Mouse (Mus musculus): ENCODE data around the gene Bcl2l11. TPM values are rescaled to one million over a fixed set of nuclear protein-coding genes. Genes with fewer than 3 reads are reported as not detected.

Bcl2l11 gene
- polyA plus RNA-seq, 1 experiment, result 75.5 TPM

DNA sequence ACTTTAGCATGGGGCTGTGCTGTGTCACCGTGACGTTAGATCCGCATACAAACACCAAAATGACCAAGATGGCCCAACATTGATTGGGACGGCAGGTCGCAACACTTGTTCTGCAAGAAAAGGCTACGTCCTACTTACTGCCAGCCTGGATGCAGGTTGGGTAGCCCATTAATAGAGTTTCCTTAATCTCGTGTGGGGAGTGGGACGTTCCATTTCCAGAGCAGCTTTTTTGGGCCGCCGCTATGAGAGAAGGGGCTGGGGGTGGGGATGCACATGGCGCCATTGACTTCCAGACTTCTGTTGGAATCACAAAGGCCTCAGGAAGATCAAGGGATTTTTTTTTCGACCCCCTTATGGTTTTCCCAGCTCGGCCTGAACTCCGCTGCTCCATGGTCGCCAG, 1.1 kb upstream of the Bcl2l11 start:
- Histone ChIP-seq H3K9me3 (replicated peaks; ENCODE audit: control insufficient read depth, insufficient read depth, low read length, poor library complexity, severe bottlenecking) (no peaks in the 10 kb centered on the region), H3K4me1 (ENCODE audit: control insufficient read depth, insufficient read depth, low read length) (peaks cover 4% of the 10 kb centered on the region), H3K9ac (ENCODE audit: low read depth, poor library complexity, severe bottlenecking) (peak overlapping the region; percentile 38), H3K36me3 (ENCODE audit: control insufficient read depth, insufficient read depth, low read length, poor library complexity, severe bottlenecking) (peaks cover 7% of the 10 kb centered on the region), H3K27ac (ENCODE audit: insufficient read depth, low read length) (no peak overlapping the region), H3K27me3 (ENCODE audit: control insufficient read depth, insufficient read depth, low read length, poor library complexity, severe bottlenecking) (no peaks in the 10 kb centered on the region), H3K4me3 (ENCODE audit: low read depth, low read length) (peak overlapping the region; percentile 76)
- no peak for TF ChIP-seq CTCF (IDR thresholded peaks at IDR 0.05; ENCODE audit: low read depth, low read length)
- no peak for TF ChIP-seq EP300 (IDR thresholded peaks at IDR 0.05; ENCODE audit: insufficient read depth, low read depth, low read length)
- no peak for TF ChIP-seq POLR2A (IDR thresholded peaks at IDR 0.05; ENCODE audit: insufficient read depth, low read length)

DNA sequence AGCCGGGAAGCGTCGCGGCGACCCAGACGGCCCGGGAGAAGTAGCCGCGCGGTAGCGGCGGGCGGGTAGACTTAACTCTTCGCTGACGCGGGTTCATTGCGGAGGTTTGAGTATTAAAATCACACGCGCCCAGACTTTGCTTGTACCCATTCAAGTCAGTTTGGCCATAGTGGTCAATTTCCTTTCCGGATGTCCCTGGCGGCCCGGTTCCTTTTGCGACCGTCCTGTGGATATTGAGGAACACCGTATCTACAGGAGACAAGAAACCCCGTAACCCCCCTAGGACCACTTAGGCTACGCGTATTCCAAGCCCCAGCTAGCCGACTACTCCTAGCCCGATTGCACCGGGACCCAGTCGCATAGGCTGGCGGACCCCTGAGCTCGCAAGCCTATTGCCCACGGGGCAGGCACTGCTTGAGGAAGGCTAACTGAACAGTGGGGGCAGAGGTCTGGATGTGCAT, 783 bp downstream of the Bcl2l11 start:
- H3K9ac ChIP-seq (ENCODE audit: low read depth, poor library complexity, severe bottlenecking), result peak overlapping the region; percentile 77
- H3K4me3 ChIP-seq (ENCODE audit: low read depth, low read length), result peak overlapping the region; percentile 91
- H3K27me3 ChIP-seq (ENCODE audit: control insufficient read depth, insufficient read depth, low read length, poor library complexity, severe bottlenecking), result no peaks in the 10 kb centered on the region
- TF ChIP-seq CTCF (IDR thresholded peaks at IDR 0.05; ENCODE audit: low read depth, low read length), result no peak
- no peak for TF ChIP-seq EP300 (IDR thresholded peaks at IDR 0.05; ENCODE audit: insufficient read depth, low read depth, low read length)
- TF ChIP-seq POLR2A (IDR thresholded peaks at IDR 0.05; ENCODE audit: insufficient read depth, low read length), result no peak
- H3K27ac ChIP-seq (ENCODE audit: insufficient read depth, low read length), result no peak overlapping the region
- H3K36me3 ChIP-seq (ENCODE audit: control insufficient read depth, insufficient read depth, low read length, poor library complexity, severe bottlenecking), result peaks cover 24% of the 10 kb centered on the region
- peaks cover 5% of the 10 kb centered on the region for H3K4me1 ChIP-seq (ENCODE audit: control insufficient read depth, insufficient read depth, low read length)
- no peaks in the 10 kb centered on the region for H3K9me3 ChIP-seq (replicated peaks; ENCODE audit: control insufficient read depth, insufficient read depth, low read length, poor library complexity, severe bottlenecking)

DNA sequence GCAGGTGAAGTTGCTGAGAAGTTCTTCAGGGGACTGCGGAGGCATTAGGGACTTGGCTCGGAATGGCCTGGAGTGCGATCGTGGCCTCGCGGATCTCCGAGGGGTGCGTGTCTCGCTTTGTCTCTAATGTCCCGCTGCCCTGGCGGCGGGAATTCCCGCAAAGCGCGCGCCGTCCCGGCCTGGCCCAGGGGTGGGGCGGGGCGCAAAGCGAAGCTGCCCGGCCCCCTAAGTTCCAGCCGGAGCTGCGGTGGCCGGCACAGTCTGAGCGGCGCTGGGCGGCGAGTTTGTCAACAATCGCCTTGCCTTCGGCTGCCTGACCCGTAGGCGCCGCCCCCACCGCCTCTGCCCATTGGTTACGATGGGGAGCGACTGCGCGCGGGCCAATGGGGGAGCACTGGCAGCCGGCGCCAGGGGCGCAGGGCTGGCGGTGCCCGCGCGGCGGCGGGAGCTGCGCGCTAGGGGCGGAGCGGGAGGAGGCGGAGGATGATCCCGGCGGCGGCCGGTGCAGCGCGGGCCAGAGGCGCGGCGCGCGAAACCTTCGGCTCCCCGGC, 1.4 kb downstream of the Bcl2l11 start:
- H3K27ac ChIP-seq (ENCODE audit: insufficient read depth, low read length), result no peak overlapping the region
- no peaks in the 10 kb centered on the region for H3K9me3 ChIP-seq (replicated peaks; ENCODE audit: control insufficient read depth, insufficient read depth, low read length, poor library complexity, severe bottlenecking)
- peak overlapping the region; percentile 77 for H3K9ac ChIP-seq (ENCODE audit: low read depth, poor library complexity, severe bottlenecking)
- H3K27me3 ChIP-seq (ENCODE audit: control insufficient read depth, insufficient read depth, low read length, poor library complexity, severe bottlenecking), result no peaks in the 10 kb centered on the region
- H3K36me3 ChIP-seq (ENCODE audit: control insufficient read depth, insufficient read depth, low read length, poor library complexity, severe bottlenecking), result peaks cover 27% of the 10 kb centered on the region
- peak overlapping the region; percentile 91 for H3K4me3 ChIP-seq (ENCODE audit: low read depth, low read length)
- no peak for TF ChIP-seq CTCF (IDR thresholded peaks at IDR 0.05; ENCODE audit: low read depth, low read length)
- no peak for TF ChIP-seq EP300 (IDR thresholded peaks at IDR 0.05; ENCODE audit: insufficient read depth, low read depth, low read length)
- TF ChIP-seq POLR2A (IDR thresholded peaks at IDR 0.05; ENCODE audit: insufficient read depth, low read length), result no peak
- peaks cover 5% of the 10 kb centered on the region for H3K4me1 ChIP-seq (ENCODE audit: control insufficient read depth, insufficient read depth, low read length)

GRCm38 (mm10) chr2:128127691-128128292, 2.0 kb downstream of the Bcl2l11 start:
- H3K4me3 ChIP-seq (ENCODE audit: low read depth, low read length), result peak overlapping the region; percentile 68
- peaks cover 30% of the 10 kb centered on the region for H3K36me3 ChIP-seq (ENCODE audit: control insufficient read depth, insufficient read depth, low read length, poor library complexity, severe bottlenecking)
- H3K4me1 ChIP-seq (ENCODE audit: control insufficient read depth, insufficient read depth, low read length), result peaks cover 5% of the 10 kb centered on the region
- no peak for TF ChIP-seq POLR2A (IDR thresholded peaks at IDR 0.05; ENCODE audit: insufficient read depth, low read length)
- no peak for TF ChIP-seq EP300 (IDR thresholded peaks at IDR 0.05; ENCODE audit: insufficient read depth, low read depth, low read length)
- TF ChIP-seq CTCF (IDR thresholded peaks at IDR 0.05; ENCODE audit: low read depth, low read length), result no peak
- H3K9ac ChIP-seq (ENCODE audit: low read depth, poor library complexity, severe bottlenecking), result peak overlapping the region; percentile 67
- peak overlapping the region; percentile 20 for H3K27ac ChIP-seq (ENCODE audit: insufficient read depth, low read length)
- no peaks in the 10 kb centered on the region for H3K27me3 ChIP-seq (ENCODE audit: control insufficient read depth, insufficient read depth, low read length, poor library complexity, severe bottlenecking)
- H3K9me3 ChIP-seq (replicated peaks; ENCODE audit: control insufficient read depth, insufficient read depth, low read length, poor library complexity, severe bottlenecking), result no peaks in the 10 kb centered on the region

GRCm38 (mm10) chr2:128128532-128128931, 2.7 kb downstream of the Bcl2l11 start:
- H3K27ac ChIP-seq (ENCODE audit: insufficient read depth, low read length), result no peak overlapping the region
- no peaks in the 10 kb centered on the region for H3K9me3 ChIP-seq (replicated peaks; ENCODE audit: control insufficient read depth, insufficient read depth, low read length, poor library complexity, severe bottlenecking)

GRCm38 (mm10) chr2:128131503-128131902, 5.7 kb downstream of the Bcl2l11 start:
- peaks cover 12% of the 10 kb centered on the region; the same call in 1 of the 2 replicates for H3K9me3 ChIP-seq (replicated peaks; ENCODE audit: control insufficient read depth, insufficient read depth, low read length, poor library complexity, severe bottlenecking)
- H3K9ac ChIP-seq (ENCODE audit: low read depth, poor library complexity, severe bottlenecking), result no peak overlapping the region
- TF ChIP-seq POLR2A (IDR thresholded peaks at IDR 0.05; ENCODE audit: insufficient read depth, low read length) (no peak), EP300 (IDR thresholded peaks at IDR 0.05; ENCODE audit: insufficient read depth, low read depth, low read length) (no peak), CTCF (IDR thresholded peaks at IDR 0.05; ENCODE audit: low read depth, low read length) (no peak)
- peaks cover 50% of the 10 kb centered on the region for H3K36me3 ChIP-seq (ENCODE audit: control insufficient read depth, insufficient read depth, low read length, poor library complexity, severe bottlenecking)
- no peak overlapping the region for H3K27ac ChIP-seq (ENCODE audit: insufficient read depth, low read length)
- H3K4me1 ChIP-seq (ENCODE audit: control insufficient read depth, insufficient read depth, low read length), result peaks cover 5% of the 10 kb centered on the region
- no peaks in the 10 kb centered on the region for H3K27me3 ChIP-seq (ENCODE audit: control insufficient read depth, insufficient read depth, low read length, poor library complexity, severe bottlenecking)
- H3K4me3 ChIP-seq (ENCODE audit: low read depth, low read length), result no peak overlapping the region

More at GRCm38 (mm10) chr2:128128532-128128931, 2.7 kb downstream of the Bcl2l11 start:
- peaks cover 37% of the 10 kb centered on the region for H3K36me3 ChIP-seq (ENCODE audit: control insufficient read depth, insufficient read depth, low read length, poor library complexity, severe bottlenecking)
- H3K9ac ChIP-seq (ENCODE audit: low read depth, poor library complexity, severe bottlenecking), result peak overlapping the region; percentile 67
- no peaks in the 10 kb centered on the region for H3K27me3 ChIP-seq (ENCODE audit: control insufficient read depth, insufficient read depth, low read length, poor library complexity, severe bottlenecking)
- H3K4me1 ChIP-seq (ENCODE audit: control insufficient read depth, insufficient read depth, low read length), result peaks cover 5% of the 10 kb centered on the region
- peak overlapping the region; percentile 25 for H3K4me3 ChIP-seq (ENCODE audit: low read depth, low read length)
- no peak for TF ChIP-seq CTCF (IDR thresholded peaks at IDR 0.05; ENCODE audit: low read depth, low read length)
- no peak for TF ChIP-seq POLR2A (IDR thresholded peaks at IDR 0.05; ENCODE audit: insufficient read depth, low read length)
- TF ChIP-seq EP300 (IDR thresholded peaks at IDR 0.05; ENCODE audit: insufficient read depth, low read depth, low read length), result no peak
